Mouse (Mus musculus): ENCODE measurements around the gene Txndc2.
"Not testable (repeated sequence)": the region's sequence is repeated elsewhere in the genome, so short reads cannot be mapped to it uniquely, and the experiment has no call there.

Txndc2 gene

GRCm38 (mm10) chr17:65655608-65656007 lies 13.6 kb upstream of the Txndc2 start:
- DNase-seq = no peak

GRCm38 (mm10) chr17:65650598-65650997 lies 8.6 kb upstream of the Txndc2 start:
- DNase-seq = no peak

- no peak for DNase-seq
Observed at GRCm38 (mm10) chr17:65649175-65649493, 7.2 kb upstream of the Txndc2 start.

DNA sequence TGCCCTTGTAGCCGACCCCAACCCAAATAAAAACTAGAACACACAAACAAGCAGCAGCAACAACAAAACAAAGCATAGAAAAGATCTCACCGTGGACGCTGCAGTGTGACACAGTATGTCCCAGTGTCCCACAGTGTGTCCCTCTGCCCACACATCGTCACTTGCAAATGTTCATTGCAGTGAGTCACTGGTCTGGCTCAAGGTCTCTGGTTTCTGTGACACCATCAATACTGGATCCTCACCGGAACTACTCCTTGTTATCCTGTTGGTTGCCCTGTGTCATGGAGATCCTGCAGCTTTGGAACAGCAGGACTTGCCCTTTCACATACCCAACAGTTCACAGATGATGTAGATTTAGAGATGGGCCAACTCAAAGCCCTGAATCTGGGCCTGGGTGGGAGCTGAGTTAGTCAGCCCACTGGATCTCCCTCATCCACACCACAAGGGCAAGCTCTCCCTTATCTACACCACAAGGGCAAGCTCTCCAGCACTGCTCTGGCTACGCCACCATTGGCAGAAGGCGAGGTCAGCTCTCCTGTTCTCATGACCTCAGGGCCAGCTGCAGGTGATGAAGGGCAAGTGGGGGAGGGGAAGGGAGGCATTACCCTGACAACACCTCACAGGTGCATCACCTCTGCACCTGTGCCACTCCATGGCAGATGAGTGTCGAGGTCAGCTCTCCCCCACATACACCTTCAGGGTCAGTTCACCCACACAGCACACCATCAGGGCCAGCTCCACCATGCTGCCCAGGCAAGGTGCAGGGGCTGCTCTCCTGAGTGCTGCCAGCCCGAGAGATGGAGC lies 6.6 kb upstream of the Txndc2 start:
- no peak for DNase-seq

GRCm38 (mm10) chr17:65647961-65648360 lies 6.0 kb upstream of the Txndc2 start:
- DNase-seq = no peak

GRCm38 (mm10) chr17:65647226-65647625 lies 5.3 kb upstream of the Txndc2 start:
- DNase-seq = no peak

DNA sequence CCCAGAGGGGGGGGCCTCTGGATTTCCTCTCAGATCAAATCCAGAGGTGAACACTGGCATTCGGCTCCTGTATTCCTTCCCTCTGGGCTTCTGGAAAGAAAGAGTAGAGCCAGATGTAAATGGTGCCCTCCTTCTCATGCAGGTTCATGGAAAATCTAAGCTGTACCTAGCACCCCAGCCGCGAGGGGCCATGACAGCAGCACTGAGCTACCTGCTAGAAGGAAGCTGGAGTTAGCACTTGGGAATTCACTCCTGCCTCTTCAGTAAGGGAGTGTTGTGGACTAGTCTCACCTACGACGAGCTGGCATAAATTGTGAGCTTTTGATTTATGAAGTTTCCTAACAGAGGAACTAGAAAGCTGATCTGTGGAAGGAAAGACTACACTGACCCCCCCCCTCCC lies 1.6 kb upstream of the Txndc2 start:
- no peak for DNase-seq

GRCm38 (mm10) chr17:65643051-65643521 lies 1.1 kb upstream of the Txndc2 start:
- no peak for DNase-seq

GRCm38 (mm10) chr17:65642578-65642991 lies 617 bp upstream of the Txndc2 start:
- DNase-seq = peak; percentile 30

GRCm38 (mm10) chr17:65639144-65639543 lies 2.8 kb downstream of the Txndc2 start:
- no peak for DNase-seq

DNA sequence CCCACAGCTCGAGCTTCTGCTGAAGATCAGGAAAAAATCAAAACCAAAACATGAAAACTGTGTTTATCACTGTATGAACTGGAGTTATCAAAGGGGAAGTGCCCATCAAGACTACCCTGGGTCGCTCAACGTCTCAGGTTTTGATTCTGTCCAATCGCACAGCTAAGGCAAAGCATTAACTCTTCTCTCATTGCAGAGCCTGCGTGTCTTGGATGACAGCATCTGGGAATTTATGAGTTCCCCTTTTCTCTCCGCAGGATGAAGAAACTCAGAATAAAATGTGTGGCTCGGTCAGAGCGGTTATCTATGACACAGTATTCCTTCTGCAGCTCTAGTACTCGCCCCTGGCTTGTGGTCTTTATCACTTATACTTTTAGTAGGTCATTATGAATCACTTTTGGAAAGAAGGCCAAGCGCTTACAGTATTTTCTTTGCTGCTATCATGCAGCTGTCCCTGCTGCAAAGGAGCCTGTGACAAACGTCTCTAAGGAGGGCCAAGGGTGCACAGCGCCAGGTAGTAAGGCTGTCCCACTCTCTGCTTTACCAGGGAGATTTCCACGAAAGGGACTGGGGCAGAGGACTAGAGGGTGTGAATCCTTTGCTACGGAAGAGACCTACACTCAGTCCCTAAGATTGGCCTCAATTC lies 6.1 kb downstream of the Txndc2 start:
- DNase-seq = no peak

GRCm38 (mm10) chr17:65629943-65630342 lies 12.0 kb downstream of the Txndc2 start:
- no peak for DNase-seq

DNA sequence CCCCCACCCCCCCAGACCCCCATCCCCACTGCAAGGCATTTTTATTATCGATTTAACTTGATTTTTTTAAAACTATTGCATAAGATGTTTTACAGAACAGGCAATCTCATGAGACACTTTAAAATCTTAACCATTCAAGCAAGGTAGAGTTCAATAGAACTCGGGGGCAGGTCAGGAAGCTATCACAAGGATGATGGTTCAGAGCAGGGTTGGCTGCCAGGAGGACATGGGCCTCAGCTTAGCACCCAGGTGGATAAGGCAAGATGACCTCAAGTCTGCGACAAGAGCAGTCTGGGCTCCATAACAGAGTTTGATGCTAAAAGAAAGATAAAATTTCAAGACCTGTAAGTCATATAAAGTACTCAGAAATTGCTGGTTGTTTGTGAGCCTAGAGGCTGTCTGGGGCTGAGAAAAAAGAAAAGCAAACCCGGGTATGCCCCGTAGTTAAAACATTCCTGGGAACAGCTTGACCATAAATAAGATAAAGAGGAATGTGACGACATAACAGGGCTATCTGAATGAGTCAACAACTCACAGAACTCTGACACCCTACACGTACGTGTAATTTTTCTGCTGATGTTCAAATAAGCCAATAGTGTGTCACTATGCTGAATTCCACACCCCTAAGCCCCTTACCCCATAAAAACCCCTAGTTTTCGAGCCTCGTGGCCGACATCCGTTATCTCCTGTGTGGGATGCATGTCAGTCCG lies 13.0 kb downstream of the Txndc2 start:
- DNase-seq = not testable (repeated sequence)

DNA sequence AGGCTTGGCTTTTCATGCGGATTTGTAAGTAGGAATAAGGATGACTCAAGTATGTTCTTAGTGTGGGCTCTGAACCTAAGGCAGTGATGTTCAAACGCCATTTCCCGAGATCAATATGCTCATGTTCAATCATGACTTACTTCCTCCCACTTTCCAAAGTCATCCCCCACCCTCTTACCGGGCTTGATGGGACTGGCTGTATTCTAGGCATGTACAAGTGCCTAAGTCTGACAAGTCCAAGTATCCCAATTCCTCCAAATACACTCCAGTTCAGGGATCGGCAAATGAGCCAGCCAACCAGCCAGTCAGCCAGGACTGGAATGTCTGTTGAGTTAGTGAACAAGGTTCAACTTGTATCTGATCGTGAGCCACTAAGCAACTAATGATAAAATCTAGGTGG lies 15.7 kb downstream of the Txndc2 start:
- no peak for DNase-seq

GRCm38 (mm10) chr17:65625563-65625962 lies 16.4 kb downstream of the Txndc2 start:
- no peak for DNase-seq

- DNase-seq = no peak
Observed at GRCm38 (mm10) chr17:65623130-65623529, 18.8 kb downstream of the Txndc2 start.

DNA sequence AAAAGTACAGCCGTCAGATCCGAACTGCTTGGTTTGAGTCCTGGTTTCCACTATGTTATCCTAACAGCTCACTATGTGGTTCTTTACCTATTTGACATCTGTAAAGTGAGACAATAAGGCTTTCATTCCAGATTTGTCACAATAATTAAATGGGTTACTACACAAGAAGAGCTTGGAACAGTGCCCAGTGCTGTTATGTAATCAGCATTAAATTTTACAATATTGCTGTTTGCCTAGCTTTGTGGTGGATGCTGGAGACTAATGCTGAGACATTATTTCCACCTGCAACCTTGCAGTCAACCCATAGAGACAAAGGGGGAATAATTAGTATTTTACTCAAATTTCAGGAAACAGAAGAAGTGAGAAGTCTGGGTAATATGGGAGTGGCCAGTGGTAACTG lies 23.5 kb downstream of the Txndc2 start:
- no peak for DNase-seq

GRCm38 (mm10) chr17:65615678-65616077 lies 26.3 kb downstream of the Txndc2 start:
- DNase-seq = no peak

GRCm38 (mm10) chr17:65614431-65614830 lies 27.5 kb downstream of the Txndc2 start:
- peak; percentile 46 for DNase-seq

GRCm38 (mm10) chr17:65613463-65614412 lies 28.2 kb downstream of the Txndc2 start, which contains the start of gene Vapa:
Gene Vapa (minus strand): TSS chr17:65613555.
- DNase-seq = peak; percentile 100

DNA sequence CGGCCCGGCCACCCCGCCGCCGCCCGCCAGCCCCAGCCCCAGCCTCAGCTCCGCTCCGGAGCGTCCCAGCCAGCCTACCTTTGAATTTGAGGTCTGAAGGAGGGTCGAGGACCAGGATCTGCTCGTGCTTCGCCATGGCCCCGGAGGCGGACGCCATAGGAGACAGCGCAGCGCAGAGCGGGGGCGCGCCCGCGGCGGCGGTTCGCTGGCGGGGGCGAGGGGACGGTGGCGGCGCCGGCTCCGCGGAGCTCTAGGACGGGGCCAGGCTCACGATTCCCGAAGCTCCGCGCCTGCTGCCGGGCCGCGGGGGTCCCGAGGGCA lies 28.9 kb downstream of the Txndc2 start:
- DNase-seq = no peak

GRCm38 (mm10) chr17:65612391-65613141 lies 29.4 kb downstream of the Txndc2 start:
- DNase-seq = peak; percentile 65
